Mouse (Mus musculus): ENCODE measurements around the gene Olfr524.

Olfr524 gene

DNA sequence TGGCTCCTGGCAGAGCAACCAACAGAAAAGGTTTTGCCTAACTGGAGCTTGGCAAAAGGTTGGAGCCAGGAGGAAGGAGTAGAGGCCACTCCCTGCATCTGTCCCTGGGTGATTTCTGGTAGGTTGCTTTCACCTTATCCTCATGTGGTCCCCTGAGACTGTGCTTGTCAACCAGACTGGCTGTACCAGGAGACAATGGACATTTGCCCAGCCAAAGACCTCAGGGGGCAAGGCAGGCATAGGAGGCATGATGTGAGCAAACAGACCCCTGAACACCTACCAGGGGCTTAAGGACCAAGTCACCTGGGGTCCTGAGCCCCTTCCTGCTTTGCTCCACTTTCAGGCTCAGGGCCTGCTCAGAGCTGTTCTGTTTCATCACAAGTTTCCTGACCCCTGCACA is at the start of gene Olfr524:
TSS of gene Olfr524 (minus strand) at position 101 of the 400 bp plus-strand sequence.
- DNase-seq = no peak

DNA sequence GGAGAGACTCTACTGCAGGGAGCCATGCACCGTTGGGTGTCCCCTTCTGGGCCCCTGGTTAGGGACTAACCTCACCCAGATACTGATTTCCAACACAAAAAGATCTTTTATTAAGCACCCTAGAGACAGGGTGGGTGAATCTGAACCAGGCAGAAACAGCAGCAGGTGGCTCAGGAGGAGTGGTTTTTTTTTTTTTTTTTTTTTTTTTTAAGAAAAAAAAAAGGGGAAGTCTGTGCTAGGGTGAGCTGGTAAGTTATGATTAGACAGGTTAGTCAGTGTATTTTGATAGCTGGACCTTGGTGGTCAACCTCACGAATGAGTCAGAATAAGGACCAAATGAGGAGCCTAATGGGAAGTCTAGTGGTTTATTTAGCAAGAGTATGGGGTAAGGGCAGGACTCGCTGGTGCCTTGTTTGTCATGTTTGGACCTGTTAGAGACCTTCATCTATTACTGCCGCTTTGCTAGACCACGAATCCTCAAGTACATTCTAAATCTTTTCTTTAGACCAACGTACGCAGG is 48.1 kb upstream of the Olfr524 start:
- no peak for DNase-seq

DNA sequence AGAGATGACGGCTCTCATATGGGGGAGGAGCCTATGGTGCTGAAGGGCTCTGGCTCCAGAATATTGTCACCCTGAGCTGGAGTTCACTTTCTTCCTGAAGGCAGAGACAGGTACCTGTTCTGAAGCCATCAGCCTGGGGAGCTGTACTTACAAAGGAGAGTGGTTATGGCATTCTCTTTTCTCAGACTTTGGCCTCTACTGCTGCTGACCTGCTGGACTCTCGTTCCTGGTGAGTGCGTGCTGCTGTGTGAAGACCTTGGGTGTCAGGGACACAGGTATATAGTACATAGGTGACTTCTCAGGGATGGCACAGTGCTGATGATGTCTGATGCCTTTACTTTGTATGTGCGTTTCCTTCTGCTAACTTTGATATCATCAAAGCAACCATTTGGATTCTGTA is 41.5 kb upstream of the Olfr524 start, which contains the start of gene 5830411N06Rik:
TSS of gene 5830411N06Rik (plus strand) at position 69 of the 400 bp plus-strand sequence.
- no peak for DNase-seq

DNA sequence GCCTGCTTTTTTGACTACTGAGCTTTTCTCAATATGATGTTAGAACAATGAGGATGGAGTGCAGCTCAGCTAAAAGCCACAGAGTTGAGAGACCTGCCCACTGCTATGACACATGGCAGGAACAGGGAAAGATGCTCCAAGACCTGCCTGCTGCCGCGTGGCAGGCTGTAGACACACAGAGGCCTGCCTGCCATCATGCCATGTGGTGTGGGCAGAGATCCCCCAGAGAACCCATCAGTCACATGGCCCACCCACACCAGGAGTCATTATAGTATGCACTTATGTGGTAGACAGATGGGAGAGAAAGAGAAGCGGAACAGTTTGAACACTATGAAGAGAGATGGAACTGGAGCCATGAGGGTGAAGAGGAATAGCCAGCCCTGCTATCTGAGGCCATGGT is 27.9 kb upstream of the Olfr524 start:
- DNase-seq = no peak

DNA sequence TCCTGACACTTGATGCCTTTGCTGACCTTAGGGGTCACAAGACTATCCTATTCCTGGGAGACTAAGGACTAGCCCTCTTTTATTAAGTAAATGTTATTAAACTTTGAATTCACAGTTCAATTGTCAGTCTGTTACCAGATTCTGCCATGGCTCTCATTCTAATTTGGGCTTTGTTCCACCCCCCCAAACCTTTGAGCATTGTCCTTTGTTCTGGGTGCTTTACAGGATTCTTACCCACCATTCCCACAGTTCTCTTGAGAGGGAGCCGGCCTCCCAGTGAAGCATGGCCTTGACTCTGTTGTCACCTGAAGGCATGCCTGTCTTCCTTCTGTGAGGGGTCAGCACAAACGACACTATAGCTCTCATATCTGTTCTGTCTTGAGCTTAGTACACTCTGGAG is 25.3 kb upstream of the Olfr524 start:
- no peak for DNase-seq

DNA sequence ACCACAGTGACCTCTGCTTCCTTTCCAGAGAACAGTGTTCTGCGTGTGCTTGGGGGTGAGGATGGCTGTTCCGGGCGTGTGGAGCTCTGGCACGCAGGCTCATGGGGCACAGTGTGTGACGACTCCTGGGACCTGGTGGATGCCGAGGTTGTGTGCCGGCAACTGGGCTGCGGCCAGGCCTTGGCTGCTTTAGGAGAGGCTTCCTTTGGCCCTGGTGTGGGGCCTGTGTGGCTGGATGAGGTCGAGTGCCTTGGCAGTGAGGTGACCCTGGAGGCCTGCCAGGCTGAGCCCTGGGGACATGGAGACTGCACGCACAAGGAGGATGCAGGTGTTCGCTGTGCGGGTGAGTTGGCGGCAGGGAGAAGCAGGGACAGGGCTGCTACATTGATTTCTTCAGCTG is 22.7 kb upstream of the Olfr524 start:
- DNase-seq = peak; percentile 6 to 24

DNA sequence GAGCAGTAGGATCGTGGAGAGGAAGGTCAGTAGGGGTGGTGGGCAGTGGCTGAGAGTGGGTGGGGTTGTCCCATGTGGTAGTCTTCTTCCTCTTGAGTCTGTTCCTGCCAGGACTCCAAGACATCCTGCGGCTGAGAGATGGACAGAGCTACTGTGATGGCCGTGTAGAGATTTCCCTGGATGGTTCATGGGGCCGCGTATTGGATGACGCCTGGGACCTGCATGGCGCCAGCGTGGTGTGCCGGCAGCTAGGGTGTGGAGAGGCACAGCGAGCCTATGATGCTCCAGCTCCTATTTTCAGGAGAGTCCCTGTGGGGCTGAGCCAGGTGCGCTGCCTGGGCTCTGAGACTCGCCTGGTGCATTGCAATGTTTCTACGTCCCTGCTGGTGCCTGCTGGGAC is 18.4 kb upstream of the Olfr524 start:
- no peak for DNase-seq

DNA sequence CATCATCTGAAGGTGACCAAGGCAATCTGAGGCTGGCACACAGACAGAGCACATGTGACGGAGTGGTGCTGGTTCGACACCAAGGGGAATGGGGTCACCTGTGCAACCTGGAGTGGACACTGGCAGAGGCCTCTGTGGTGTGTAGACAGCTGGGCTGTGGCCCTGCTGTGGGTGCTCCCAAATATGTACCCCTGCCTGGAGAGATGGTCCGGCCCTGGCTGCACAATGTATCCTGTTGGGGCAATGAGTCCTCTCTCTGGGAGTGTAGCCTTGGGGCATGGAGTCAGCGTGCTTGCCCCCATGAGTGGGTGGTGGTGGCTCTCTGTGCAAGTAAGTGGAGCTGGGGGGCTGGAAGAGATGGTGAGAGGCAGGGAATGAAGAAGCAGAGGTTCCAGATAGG is 14.6 kb upstream of the Olfr524 start:
- DNase-seq = no peak

DNA sequence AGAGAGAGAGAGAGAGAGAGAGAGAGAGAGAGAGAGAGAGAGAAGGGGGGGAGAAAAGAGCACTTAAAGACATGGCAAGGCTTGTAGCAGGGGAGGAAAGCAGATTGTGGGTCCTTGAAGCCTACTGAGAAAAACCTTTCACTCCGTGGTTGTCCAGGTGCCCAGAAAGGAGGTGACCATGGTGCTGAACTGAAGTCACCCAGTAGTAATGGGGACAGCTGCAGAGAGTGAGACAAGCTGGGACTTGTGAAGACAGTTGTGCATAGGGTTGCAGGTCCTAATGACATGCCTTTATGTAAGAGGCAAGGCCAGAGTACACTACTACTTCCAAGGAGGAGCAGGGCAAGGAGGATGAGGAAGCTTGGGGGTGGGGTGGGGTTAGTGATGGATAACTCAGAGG is 13.5 kb upstream of the Olfr524 start:
- DNase-seq = peak; percentile 11 to 14

DNA sequence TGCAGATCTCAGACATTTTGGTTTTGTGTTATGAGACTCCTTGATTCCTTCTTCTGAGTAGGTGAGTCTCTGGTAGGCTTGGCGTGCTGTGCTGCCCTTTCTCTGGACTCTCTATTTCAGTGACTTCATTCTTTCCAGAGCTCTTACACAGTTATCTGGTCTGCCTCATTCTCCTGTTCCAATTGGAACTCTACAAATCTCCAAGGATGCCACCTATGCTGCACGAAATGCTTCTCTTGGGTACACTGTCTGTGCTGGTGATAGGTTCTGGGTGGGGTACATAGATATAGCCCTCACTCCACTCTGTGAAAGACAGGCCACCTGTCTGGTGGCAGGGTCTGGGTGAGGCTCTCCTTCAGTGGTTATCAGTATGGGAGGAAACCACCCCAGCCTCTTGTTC is 12.2 kb upstream of the Olfr524 start, which contains the start of gene Cd163l1:
TSS of gene Cd163l1 (plus strand) at position 301 of the 400 bp plus-strand sequence.
- no peak for DNase-seq

DNA sequence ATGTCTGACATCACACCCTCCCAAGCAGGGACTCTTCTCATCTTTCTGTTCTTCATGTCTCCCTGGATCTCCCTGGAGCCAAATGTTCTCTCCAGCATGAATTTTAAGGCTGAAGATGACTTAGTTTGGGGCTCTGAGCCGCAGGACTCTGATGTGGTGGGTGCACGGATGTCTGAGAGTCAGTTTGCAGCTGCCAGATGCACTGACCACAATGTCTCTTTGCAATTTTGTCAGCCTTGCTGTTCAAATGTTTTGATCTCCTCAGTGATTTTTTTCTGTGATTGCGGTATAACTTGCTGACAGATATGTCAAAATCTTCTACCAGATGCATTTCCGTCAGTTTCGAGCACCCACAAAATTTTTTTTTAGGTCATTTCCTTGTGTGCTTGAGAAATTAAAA is 8.1 kb upstream of the Olfr524 start:
- DNase-seq = no peak

DNA sequence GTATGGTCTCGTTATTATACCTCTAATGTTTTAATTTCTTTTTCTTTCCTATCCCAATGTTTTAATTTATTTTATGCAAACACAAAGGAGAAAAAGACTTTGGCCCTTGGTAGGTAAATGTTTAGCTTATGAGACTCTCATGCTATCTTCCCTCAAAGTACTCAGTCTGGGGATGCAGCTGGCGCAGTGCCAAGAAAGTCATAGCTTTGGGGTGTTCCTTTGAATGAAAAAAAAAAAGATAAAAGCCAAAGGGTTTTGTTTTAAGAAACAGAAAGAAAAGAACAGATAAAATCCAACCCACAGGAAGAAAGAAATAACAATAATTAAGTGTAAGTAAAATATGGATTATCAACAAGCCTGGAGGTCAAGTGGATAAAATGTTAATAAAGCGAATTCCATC is 2.9 kb upstream of the Olfr524 start:
- peak; percentile 20 to 36 for DNase-seq

DNA sequence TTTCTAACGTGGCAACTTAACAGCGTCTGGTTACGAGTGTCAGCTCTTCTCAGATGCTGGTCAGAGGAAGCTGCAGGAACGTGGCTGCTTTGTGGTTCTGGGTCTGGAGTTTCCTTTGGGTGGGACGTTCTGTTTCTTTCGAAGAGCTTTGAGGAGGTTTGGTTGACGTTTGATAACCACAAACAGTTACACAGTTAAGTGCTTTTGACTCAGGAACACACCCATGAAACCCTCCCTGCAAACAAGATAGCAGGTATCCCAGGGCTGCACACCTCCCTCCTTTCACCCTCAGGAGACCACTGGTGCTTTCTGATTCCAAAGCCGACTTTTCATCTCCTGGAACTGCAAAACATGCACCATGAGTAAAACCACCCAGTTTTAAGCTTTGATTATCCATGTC is 2.4 kb upstream of the Olfr524 start:
- no peak for DNase-seq

DNA sequence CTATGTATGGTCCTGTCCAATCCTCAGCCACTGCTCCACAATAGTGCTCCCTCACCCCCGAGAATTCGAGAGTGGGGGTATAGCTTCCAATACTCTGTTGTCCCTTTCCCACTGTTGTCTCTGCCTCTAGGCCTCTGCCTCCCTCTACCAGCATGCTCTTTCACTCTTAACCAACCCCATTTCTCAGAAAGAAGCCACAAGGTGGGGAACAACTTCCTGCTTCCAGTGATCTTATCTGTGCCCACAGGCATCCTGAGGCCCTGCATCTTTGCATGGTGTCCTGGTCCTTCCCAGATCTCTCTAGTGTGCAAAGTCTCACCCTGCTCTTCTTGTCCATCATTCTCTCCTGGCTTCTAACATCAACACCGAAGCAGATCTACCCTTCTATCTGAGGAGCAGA is 1.1 kb upstream of the Olfr524 start:
- no peak for DNase-seq

DNA sequence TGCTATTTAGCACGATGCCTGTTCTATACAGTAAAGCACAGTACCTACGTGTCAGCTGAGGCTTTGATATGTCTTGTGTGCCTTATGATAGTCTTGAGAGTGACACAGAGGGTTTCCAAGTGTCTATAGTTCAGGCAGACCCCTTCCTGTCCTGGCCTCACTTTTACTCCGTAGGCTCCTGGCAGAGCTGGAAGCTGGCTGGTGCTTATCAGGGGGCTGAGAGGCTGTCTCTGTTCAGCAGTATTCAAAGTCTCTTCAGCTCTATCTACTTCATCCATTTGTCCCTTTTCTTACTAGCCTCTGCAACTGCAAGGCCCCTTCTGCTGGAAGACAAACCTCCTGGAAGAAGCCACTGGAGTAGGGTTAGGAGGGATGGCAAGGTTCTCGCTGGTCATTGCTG is 4.7 kb downstream of the Olfr524 start:
- no peak for DNase-seq

DNA sequence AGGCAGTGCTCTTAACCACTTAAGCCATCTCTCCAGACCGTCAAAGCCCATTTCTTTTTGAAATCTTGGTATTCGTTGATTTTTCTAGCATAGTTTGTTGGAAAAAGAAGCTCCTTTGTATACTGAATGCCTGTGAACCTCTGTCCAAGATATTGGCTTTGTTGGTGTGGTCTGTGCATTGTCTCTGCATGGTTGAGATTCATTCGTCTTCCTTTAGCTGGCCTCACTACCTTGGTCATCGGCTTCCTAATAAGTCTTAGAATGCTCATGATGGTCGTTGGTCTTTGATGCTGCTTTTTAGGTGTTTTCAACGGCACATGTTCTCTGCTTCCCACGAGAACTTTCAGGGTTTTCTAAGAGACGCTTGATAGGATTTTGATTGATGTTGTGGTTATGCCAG is 9.8 kb downstream of the Olfr524 start:
- DNase-seq = no peak

DNA sequence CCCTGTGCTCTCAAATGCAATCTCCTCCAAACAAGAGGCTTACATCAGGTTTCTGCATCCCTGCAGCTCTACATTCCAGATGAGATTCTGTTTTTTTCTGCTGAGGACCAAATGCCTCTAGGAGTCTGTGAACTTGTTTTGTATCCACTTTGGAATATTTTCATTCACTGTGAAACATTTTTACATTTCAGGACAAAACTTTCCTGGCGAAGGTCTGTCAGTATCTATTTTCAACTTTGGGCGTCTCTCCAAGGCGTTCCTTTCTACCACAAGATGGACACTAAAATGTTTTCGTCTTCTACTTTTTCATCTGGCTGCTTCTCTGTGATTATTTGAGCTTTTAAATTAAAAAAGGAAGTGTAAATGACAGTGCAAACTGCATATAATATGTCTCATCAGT is 11.7 kb downstream of the Olfr524 start:
- no peak for DNase-seq

DNA sequence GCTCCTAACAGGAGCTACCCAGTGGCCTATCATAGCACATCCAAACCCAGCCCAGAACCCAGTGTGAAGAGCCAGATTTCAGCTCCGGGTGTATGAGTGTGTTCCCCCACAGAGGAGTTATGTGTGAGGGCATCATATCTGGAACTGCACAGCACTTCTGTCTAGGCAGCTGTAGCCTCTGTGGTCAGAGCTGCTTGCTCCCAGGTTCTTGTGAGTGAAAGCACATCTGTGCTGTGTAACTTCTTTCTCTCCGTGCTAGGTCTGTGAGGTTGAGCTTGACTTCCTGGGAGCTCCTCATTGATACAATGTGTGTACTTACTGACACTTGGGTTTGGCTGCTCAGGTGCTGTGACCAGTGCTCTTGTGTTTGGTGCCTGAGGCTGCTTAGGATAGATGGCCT is 12.9 kb downstream of the Olfr524 start:
- DNase-seq = no peak

DNA sequence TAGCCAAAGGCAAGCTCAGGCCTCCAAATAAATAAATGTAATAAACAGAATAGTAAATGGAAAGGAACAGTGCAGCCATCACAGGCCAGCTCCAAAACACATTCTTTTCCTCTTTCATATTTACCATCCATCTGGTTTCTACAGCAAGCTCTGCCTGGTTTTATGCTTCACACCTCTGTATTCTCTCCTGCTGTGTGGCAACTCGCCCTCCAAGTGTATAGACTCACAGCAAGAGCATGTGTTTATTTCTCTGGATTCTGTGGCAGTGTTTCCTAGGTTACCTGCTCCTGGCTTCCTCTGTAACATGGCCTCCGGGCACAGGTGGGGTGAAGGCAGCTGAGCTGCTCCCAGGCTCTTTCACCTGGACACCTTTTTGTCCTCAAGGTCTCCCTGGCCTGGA is 13.3 kb downstream of the Olfr524 start:
- DNase-seq = no peak

DNA sequence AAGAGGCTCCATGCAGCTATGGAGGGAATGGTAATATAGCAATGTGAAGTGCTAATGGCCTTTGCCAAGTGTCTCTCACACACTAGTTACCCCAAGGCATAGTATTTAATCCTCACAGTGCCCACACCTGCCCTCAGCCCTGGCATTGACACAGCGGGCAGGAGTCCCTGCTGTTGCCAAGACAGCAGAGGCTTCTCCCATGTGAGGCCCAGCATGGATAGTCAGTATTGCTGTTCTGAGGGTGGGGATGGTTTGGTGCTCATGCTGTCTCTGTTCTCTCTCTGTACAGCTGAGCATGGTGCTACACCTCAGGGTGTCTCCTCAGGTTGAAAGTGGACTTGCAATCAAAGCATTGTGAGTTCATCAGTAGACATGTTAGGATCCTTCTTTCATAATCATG is 15.3 kb downstream of the Olfr524 start:
- DNase-seq = no peak

DNA sequence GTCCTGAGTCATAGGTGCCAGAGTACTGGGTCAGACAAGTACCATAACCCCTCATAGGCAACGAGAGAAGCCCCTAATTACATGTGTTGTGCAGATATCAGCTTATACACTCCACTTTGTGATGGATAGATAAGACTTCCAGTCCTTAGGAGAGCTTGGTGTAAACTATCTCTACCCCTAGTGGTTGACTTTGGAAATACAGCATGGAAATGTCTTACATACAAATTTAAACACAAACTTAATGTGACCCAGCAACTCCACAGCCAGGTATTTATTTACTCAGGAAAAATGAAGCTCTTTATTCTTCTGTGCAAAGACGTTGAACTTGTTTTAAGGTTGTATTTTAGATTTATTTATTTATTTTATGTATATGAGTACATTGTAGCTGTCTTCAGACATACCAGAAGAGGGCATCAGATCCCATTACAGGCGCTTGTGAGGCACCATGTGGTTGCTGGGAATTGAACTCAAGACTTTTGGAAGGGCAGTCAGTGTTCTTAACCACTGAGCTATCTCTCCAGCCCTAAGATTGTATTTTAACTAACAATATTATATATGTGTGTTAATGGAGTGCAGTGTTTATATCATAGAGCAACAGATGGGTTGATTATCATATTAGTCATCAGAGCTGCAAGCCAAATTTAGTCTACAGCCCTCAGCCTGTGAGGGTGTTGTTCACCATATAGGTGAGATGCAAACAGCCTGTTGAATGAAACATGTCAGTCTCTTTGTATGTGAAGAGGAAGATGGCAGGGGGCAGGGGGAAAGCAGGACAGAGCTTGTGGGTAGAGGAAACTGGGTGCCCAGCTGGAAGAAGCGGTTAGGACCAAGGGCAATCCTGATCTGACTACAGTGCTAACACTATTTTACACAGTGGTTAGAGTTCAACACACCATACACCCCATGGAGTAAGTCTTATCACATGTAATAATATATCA is 17.1 kb downstream of the Olfr524 start:
- no peak for DNase-seq

DNA sequence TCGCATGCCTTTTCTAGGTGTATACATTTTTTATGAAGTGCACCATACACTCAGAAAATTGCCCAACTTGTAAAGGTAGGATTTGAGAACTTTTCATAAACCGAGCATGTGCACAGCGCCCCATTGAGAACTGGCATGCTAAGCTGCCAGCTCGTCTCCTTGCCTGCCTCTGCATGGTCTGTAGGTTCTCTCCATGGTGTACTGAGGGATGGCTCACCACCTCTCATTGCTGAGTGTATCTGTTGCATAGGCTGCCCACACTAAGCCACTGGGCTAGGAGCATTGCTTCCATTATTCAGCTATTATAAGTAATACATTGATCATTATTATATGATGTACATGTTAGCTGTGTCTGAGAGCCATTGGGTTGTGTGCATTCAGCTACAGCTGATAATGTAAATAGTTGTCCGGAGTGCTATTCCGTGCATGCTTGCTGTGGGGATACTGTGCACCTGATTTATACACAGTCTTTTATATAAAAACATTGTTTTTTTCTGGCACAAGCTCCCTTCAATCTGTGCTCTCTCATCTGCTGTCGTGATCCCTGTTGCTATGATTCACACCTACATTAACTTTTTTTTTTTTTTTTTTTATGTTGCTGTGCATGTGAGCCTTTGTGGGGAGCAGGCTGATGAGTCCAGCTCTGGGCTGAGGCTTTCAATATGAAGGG is 17.9 kb downstream of the Olfr524 start:
- DNase-seq = no peak

DNA sequence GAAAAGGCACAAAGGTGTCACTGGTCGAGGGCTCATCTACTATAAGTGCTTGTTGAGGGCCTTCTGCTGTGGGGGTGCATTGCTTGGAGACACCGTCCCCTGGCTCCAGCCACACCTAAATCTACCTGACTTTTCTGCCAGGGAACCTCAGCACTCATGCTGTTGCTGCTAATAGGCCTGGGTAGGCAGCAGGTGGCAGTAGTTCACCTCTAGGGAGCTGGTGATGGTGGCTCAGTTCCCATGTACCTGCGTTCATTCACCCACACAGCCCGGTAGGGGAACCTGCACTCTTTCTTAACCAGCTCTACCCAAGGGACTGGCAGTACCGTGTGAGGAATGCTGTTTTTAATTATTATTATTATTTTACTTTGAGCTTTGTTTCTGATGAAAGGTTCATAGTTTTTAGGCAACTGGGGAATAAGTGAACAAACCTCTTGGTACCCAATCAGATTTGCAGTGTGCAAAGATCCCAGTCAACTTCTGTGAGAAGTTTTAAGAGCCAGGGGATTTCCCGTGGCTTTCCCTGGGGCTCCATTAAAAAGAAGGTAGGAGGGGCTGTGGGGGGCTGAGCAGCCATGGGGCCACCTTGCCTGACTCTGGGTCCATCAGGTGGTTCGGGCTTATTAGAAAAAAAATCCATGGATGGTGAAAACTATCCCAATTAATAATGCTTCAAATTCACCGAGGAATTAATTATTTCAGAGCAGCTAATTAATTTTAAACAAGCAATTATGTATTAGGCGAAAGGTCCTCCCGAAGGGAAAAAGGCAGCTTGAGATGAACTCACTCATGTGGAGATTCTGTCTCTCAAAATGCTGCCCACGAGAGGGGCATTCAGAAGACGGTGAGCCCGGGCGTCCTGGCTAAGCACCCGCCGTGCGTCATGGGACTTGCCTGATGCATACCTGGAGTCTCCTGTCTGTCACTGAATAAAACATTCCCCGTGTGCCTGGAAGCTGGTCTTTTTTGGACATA is 18.8 kb downstream of the Olfr524 start:
- DNase-seq = peak; percentile 36 to 57

Data from kidney, postnatal 4 days (tissue).